Mouse (Mus musculus): ENCODE measurements around the gene Rflnb. TPM values are rescaled to one million over a fixed set of nuclear protein-coding genes. Genes with fewer than 3 reads are reported as not detected.

Rflnb gene
- polyA plus RNA-seq, 1 experiment from 2014 or later = 30.6 TPM

DNA sequence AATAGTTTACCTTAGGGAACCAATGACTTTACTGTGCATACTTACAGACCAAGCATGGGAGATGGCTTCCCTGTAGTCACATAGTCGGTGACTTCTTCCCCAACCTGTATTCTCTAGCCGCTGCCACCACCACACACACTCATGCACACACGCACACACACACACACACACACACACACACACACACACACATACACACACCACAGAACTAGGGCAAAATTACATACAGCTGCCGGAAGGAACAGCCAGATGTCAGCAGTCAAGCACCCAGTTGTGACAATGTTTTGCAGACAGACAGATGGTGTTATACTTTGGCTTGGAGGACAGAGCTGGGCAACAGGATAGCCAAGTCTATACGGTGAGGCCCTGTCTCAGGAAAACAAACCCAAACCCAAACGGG lies 49.5 kb downstream of the Rflnb start:
- H3K4me1 ChIP-seq = peaks cover 8% of the 10 kb centered on the region; the same call in 1 of the 2 replicates
- 81% methylated on average over 6 of the region's 6 CpGs for WGBS
- no peak overlapping the region for H3K27ac ChIP-seq
- no peak overlapping the region for H3K4me3 ChIP-seq (replicated peaks)
- H3K27me3 ChIP-seq = no peaks in the 10 kb centered on the region
- H3K4me2 ChIP-seq = no peak overlapping the region
- no peak for ATAC-seq (replicated peaks; ENCODE audit: low FRiP score)
- H3K9ac ChIP-seq = no peak overlapping the region
- H3K9me3 ChIP-seq (replicated peaks) = no peaks in the 10 kb centered on the region
- H3K36me3 ChIP-seq = no peaks in the 10 kb centered on the region

DNA sequence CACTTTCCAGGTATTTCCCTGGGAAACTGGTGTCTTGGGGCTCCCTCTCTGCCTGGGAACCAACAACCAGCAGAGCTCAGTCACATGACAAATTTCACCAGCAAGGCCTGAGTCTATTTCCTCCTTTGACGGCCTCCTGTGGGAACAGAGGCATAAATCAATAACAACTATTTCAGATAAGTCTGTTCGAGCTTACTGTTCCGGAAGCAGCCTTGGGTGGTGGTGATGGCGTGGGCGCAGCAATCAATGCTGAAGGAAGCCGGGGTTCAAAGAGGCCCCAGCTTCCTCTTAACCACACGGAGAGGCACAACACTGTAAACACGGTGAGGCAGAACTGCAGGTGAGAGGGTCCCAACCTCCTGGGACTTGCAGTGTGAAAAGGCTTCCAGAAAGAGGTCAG lies 50.8 kb downstream of the Rflnb start:
- Histone ChIP-seq H3K36me3 (no peaks in the 10 kb centered on the region), H3K27me3 (no peaks in the 10 kb centered on the region), H3K4me1 (peaks cover 8% of the 10 kb centered on the region; the same call in 1 of the 2 replicates), H3K9me3 (replicated peaks) (no peaks in the 10 kb centered on the region), H3K4me2 (no peak overlapping the region), H3K9ac (no peak overlapping the region), H3K27ac (no peak overlapping the region), H3K4me3 (replicated peaks) (no peak overlapping the region)
- ATAC-seq (replicated peaks; ENCODE audit: low FRiP score) = no peak
- 35% methylated on average over 8 of the region's 8 CpGs for WGBS

DNA sequence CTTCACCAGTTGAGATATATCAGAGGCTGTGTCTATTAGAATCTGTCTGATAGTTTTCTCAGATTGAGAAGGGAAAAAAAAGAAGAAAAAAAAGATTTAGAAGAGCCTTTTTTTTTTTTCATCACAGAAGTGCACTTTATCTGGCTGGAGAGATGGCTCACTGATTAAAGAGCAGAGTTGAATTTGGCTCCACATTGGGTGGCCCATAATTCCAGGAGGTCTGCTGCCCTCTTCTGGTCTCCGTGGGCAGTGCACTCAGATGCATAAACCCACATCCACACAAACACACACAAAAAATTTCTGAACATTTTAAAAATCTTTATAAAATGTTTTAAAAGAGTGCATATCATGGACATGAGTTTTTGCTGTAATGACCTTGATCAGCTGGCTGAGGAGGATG lies 53.6 kb downstream of the Rflnb start:
- no peaks in the 10 kb centered on the region for H3K36me3 ChIP-seq
- peaks cover 7% of the 10 kb centered on the region; the same call in 1 of the 2 replicates for H3K27me3 ChIP-seq
- no peak overlapping the region for H3K4me3 ChIP-seq (replicated peaks)
- no peak for ATAC-seq (replicated peaks; ENCODE audit: low FRiP score)
- H3K9ac ChIP-seq = no peak overlapping the region
- peaks cover 8% of the 10 kb centered on the region; the same call in 1 of the 2 replicates for H3K4me1 ChIP-seq
- no peak overlapping the region for H3K27ac ChIP-seq
- WGBS = 88% methylated on average over 1 of the region's 1 CpGs
- no peak overlapping the region for H3K4me2 ChIP-seq
- no peaks in the 10 kb centered on the region for H3K9me3 ChIP-seq (replicated peaks)

GRCm38 (mm10) chr11:75972916-75973567 lies 54.5 kb downstream of the Rflnb start:
- Histone ChIP-seq H3K36me3 (no peaks in the 10 kb centered on the region), H3K4me3 (replicated peaks) (no peak overlapping the region), H3K9me3 (replicated peaks) (no peaks in the 10 kb centered on the region), H3K27ac (no peak overlapping the region), H3K27me3 (peaks cover 17% of the 10 kb centered on the region; the same call in 1 of the 2 replicates), H3K4me1 (peaks cover 8% of the 10 kb centered on the region; the same call in 1 of the 2 replicates), H3K9ac (no peak overlapping the region), H3K4me2 (no peak overlapping the region)
- no peak for ATAC-seq (replicated peaks; ENCODE audit: low FRiP score)
- 41% methylated on average over 7 of the region's 7 CpGs for WGBS

- Histone ChIP-seq H3K27me3 (peaks cover 19% of the 10 kb centered on the region; the same call in 1 of the 2 replicates), H3K36me3 (no peaks in the 10 kb centered on the region), H3K4me3 (replicated peaks) (no peak overlapping the region), H3K4me2 (no peak overlapping the region), H3K27ac (no peak overlapping the region), H3K9me3 (replicated peaks) (no peaks in the 10 kb centered on the region), H3K4me1 (peaks cover 11% of the 10 kb centered on the region), H3K9ac (no peak overlapping the region)
- 84% methylated on average over 3 of the region's 3 CpGs for WGBS
- no peak for ATAC-seq (replicated peaks; ENCODE audit: low FRiP score)
Observed at GRCm38 (mm10) chr11:75972188-75972587, 55.4 kb downstream of the Rflnb start.

- Histone ChIP-seq H3K27me3 (peaks cover 26% of the 10 kb centered on the region), H3K9me3 (replicated peaks) (no peaks in the 10 kb centered on the region), H3K4me1 (peaks cover 17% of the 10 kb centered on the region), H3K27ac (no peak overlapping the region), H3K4me3 (replicated peaks) (no peak overlapping the region), H3K4me2 (no peak overlapping the region), H3K36me3 (no peaks in the 10 kb centered on the region), H3K9ac (no peak overlapping the region)
- WGBS = 27% methylated on average over 3 of the region's 3 CpGs
- ATAC-seq (replicated peaks; ENCODE audit: low FRiP score) = no peak
Observed at GRCm38 (mm10) chr11:75970629-75971028, 57.0 kb downstream of the Rflnb start.

Other genes with a start within 250 kb of the Rflnb start
- 1.0 and 1.4 TPM in 2 replicates for gene Doc2b, start 231.7 kb downstream of the Rflnb start, polyA plus RNA-seq (2015; fragmentation: Nextera tagmentation; extraction: Ambion mirVana)
- gene Rph3al, start 89.4 kb downstream of the Rflnb start, polyA plus RNA-seq (2015; fragmentation: Nextera tagmentation; extraction: Ambion mirVana) = 13.8 and 14.5 TPM in 2 replicates
- gene 1700016K19Rik, start 27.9 kb downstream of the Rflnb start, polyA plus RNA-seq (2015; fragmentation: Nextera tagmentation; extraction: Ambion mirVana) = 0.40 TPM in 1 of 2 replicates, not detected in the other
- 36.6 and 41.7 TPM in 2 replicates for gene Vps53, start 151.9 kb upstream of the Rflnb start, polyA plus RNA-seq (2015; fragmentation: Nextera tagmentation; extraction: Ambion mirVana)
- gene Fam57a, start 151.9 kb upstream of the Rflnb start, polyA plus RNA-seq (2015; fragmentation: Nextera tagmentation; extraction: Ambion mirVana) = 27.0 and 29.0 TPM in 2 replicates
- gene Dbil5, start 189.8 kb upstream of the Rflnb start, polyA plus RNA-seq (2015; fragmentation: Nextera tagmentation; extraction: Ambion mirVana) = 0.97 and 1.5 TPM in 2 replicates
- gene Gemin4, start 189.9 kb upstream of the Rflnb start, polyA plus RNA-seq (2015; fragmentation: Nextera tagmentation; extraction: Ambion mirVana) = 28.3 and 37.7 TPM in 2 replicates
- gene Mrm3, start 215.9 kb upstream of the Rflnb start, polyA plus RNA-seq (2015; fragmentation: Nextera tagmentation; extraction: Ambion mirVana) = 25.7 and 26.3 TPM in 2 replicates
- 141 and 144 TPM in 2 replicates for gene Glod4, start 215.9 kb upstream of the Rflnb start, polyA plus RNA-seq (2015; fragmentation: Nextera tagmentation; extraction: Ambion mirVana)